Mouse (Mus musculus) gastrocnemius, postnatal 25 days (tissue): ENCODE results near the gene Rapgef4. TPM values are rescaled to one million over a fixed set of nuclear protein-coding genes. Genes with fewer than 3 reads are reported as not detected.

Experiments
- DNase-seq: peaks from one replicate; pipeline ENCODE4 v3.0.0; 2022
- total RNA-seq, 2 experiments: library from RNA; stranded (reverse); gene quantifications; 1 replicate in 1 of 2; 2 replicates in 1 of 2; pipeline ENCODE4 v1.2.3; 2021

Rapgef4 gene
- total RNA-seq, 2 experiments from 2014 or later, result 1.8 to 2.3 TPM

- no peak for DNase-seq
Observed at GRCm38 (mm10) chr2:72181443-72181842, 200.4 kb downstream of the Rapgef4 start.

- DNase-seq, result no peak
Observed at GRCm38 (mm10) chr2:72183751-72184150, 202.7 kb downstream of the Rapgef4 start.

DNA sequence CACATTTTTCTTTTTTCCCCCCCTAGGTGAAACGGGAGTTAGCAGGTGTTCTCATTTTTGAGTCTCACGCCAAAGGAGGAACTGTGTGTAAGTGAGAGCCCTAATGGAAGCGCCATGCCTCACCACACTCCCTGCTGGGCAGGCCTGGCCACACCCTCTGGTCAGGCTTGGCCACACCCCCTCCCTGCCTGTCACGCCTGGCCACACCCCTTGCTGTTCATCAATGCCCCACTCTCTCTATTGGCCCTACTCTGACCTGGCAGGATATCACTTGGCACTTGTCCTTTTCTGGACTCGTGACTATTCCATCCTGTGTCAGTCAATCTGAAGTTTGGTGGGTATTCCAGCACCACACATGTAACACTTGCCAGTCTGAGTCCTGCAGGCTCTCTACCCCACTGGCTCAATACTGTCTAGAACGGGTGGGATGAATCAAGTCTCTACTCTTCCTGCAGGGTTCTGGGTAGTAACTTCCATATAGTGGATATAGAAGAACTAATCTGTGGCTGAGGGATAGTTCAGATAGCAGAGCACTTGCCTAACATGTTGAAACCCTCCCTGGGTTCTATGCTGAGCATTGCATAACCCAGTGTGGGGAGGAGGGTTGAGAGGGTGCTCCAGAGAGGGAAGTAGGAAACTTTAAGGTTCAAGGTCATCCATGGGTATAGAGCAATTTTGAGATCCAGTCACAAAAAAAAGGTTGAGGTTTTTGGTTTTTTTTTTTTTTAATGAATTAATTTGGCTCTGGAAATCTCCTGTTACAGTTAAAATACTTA lies 215.3 kb downstream of the Rapgef4 start:
- DNase-seq, result no peak

DNA sequence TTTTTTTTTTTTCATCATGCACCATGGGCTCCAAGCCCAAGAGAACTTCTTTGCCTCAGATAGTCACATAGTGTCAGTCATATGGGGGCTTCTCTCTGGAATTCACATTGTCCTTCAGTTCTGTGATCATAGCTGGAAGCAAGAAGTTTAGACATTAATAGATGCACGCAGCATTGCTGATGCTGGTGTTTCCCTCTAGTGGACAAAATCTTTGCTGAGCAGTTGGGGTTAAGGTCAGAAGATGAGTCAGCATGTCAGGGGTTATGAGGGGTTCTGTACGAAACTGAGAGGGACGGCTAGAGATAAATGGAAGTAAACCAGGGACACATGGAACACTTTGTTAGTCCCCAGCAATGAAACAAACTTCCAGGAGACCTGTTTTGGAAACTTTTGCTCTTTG lies 216.0 kb downstream of the Rapgef4 start:
- DNase-seq, result no peak

DNA sequence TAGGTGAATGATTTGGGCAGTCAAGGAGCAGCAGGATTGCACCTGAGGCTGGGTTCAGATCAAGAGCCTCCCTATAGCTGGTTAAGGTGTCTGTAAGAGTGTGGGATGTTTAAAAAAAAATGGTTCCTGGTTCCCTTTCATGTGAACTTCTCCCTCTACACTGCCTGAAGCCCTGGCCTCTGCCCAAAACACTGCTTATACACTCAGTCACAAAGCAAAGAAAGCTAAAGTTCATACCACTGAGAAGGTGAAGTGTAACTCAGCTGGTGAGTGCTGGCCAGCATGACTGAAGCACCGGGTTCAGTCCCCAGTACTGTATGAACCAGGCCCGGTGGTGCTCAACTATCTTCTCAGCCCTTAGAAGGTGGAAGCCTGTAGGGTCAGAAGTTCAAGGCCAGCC lies 218.4 kb downstream of the Rapgef4 start:
- no peak for DNase-seq

DNA sequence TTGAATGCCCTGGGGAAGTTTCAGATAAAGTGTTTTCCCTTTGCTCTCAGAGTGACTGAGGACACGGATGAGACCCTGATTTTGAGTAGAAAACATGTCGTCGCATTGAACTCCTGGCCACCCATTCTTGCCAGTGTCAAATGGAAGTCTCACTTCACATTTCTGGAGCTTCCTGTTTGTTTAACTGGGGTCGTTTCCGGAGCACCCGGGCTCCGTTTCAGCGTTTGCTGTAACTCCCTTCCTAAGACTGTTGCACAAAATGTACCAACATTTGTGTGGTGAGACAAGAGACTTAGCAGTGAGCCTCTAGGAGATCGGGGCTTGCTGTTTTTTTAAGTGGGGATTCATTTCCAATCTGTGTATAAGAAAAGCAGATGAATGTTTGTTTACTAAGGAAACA lies 220.5 kb downstream of the Rapgef4 start:
- no peak for DNase-seq

DNA sequence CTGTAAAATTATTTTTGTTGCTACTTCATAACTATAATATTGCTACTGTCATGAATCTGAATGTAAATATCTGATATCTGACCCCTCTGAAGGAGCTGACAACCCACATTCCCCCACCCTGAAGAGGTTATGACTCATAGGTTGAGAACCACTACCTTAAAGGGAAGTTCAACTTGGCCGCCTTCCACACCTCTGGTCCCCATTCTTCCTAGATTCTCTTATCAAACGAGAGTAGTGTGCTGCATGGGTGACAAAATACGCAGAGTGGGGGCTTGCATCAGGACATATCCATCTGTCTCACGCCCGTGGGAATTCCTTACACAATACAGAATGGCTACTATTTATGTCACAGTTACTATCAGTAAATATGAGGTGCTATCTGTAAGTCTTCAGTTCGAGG lies 221.2 kb downstream of the Rapgef4 start:
- no peak for DNase-seq

- DNase-seq, result peak; percentile 67
Observed at GRCm38 (mm10) chr2:72203609-72204008, 222.6 kb downstream of the Rapgef4 start.

DNA sequence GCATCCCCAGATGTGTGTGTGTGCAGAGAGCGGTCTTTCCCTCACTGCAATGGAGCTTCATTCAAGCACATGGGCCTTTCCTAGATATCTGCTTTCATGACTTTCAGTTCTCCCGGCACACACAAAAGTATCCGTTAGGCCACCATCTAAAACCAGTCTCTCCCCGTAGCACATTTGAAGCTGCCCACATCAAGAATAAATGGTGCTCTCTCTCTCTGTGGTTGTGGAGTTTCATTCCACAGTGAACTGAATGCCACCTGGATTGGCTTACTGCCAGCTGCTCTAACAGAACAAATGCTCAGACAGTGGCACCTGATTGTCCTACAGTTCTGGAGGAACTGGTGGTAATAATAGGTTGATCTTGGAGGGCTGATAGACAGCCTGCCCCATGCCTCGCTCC lies 224.8 kb downstream of the Rapgef4 start:
- DNase-seq, result no peak

GRCm38 (mm10) chr2:72206530-72207248 lies 225.6 kb downstream of the Rapgef4 start:
- DNase-seq, result no peak

- no peak for DNase-seq
Observed at GRCm38 (mm10) chr2:72217336-72217735, 236.3 kb downstream of the Rapgef4 start.

DNA sequence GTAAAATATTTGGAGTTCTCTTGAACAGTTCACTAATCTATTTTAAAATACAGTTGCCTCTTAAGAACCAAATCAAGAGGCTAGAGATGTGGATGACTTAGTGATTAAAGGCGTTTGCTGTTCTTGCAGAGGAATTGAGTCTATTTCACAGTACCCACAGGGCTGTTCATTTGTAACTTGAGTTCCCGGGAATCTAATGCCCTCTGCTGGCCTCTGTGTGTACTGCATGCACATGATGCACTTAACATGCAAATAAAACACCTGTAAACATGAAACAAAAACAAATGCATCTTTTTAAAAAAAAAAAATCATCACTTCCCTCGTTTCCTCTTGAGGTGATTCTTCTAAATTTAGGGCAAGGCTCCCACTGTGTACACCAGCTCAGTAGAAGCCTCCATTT lies 238.9 kb downstream of the Rapgef4 start:
- no peak for DNase-seq

DNA sequence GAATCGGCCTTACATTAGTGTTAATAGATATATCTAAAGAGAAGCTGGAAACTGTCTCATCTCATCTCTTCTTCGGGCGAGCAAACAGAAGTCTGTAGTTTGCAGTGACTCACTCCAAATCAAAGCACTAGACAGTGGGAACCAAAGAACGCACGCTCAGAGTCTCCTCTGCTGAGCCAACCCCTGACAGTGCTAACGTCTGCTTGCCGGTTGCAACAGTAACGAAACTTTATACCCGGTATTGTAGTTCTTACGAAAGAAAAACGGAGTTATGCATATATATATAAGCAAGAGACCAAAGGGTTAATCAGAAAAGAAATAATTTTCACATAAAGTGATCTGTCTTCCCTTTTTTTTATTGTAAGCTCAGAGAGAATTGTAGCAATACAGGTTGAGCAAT lies 240.2 kb downstream of the Rapgef4 start:
- DNase-seq, result no peak

DNA sequence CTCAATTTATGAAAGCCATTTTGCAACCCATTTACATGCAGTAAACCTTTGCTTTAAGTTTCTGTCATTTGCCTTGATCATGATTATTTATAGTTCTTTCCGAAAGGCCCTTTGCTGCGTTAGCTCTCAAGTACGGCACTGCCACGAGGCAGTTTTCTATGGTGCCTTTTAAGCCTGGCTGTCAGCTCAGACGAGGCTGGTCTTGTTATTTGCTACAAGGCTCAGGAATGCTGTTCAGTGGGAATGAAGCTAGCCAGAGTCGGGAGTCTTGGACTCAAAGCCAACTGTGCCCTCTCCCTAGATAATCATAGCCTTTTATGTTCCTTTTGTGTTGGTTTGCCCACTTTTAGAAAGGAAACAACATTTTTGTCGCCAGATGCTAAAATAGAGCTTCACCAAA lies 240.7 kb downstream of the Rapgef4 start:
- DNase-seq, result no peak

DNA sequence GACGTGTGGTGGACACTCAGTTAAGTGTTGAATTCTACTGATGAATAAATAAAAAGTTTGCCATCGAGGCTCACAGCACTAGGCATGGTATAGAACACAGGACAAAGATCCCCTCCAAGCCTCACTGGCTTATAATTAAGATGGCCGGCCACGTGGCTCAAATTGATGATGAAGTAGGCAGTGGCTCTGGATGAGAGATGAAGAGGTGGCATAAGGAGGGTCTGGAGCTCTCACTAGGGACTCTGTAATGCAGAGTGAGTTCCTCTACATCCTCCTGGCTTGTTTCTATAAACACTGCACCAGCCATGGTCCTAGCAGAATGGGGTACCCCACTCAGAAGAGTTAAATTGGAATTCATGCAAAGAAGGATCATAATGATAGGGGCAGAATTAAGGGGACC lies 241.2 kb downstream of the Rapgef4 start:
- DNase-seq, result no peak

- DNase-seq, result no peak
Observed at GRCm38 (mm10) chr2:72222736-72223455, 241.9 kb downstream of the Rapgef4 start.

GRCm38 (mm10) chr2:72223479-72223878 lies 242.4 kb downstream of the Rapgef4 start:
- DNase-seq, result no peak

DNA sequence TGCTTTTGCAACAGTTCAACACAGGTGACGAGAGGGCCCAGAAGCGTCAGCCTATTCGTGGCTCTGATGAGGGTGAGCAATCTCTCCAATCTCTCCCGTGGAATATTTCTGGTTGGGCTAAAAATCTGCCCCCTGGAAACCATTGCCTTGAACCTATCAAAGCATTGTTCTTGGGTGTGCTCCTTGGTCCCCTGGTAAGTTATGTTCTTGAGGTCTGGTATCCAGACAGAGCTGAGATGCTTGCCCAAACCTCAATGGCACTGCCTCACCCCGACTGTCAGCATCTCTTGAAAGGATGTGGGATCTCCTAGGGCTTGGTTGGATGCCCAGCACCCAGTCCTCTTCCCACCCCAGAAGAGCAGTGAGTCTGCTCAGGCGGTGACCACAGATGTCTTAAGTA lies 245.0 kb downstream of the Rapgef4 start:
- no peak for DNase-seq

DNA sequence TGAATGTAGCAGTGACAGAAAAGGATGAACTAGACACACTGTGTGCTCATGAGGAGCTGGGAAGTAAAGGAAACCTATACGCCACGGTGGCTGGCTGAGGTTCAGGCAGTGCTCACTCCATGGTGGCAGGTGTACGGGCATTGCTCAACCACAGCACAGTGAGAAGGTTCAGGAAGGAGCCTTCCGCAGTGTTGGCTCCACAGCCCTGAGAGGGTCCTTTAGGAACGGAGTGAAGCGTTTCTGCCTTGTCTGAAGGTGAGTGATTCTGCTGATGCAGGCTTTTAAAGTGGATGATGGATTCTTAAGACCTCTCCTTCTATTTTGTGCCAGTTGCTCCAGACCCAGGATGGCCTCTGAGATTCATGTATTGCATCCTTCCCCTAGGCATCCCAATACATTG lies 246.4 kb downstream of the Rapgef4 start:
- DNase-seq, result no peak

GRCm38 (mm10) chr2:72228881-72229280 lies 247.8 kb downstream of the Rapgef4 start:
- no peak for DNase-seq

- DNase-seq, result no peak
Observed at GRCm38 (mm10) chr2:72230545-72230944, 249.5 kb downstream of the Rapgef4 start.

- DNase-seq, result no peak
Observed at GRCm38 (mm10) chr2:72234085-72234484, 253.0 kb downstream of the Rapgef4 start.

DNA sequence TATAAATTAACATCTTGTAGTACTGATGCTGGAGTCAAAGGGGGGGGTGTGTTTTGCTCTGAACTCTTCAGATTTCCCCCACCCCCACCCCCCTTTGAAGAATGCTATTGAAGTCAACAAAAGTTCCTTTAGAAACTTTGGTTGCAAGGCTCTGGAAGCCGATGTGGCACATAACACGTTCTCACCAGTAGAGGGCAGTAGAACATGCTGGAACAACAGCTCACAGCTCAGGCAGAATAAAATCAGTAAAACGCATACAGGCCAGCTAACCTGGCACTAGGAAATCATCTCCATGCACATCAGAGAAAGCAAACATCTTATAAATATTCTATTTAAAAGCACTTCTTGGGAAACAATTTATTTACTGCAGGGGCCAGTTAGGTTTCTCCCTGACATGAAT lies 253.9 kb downstream of the Rapgef4 start:
- peak; percentile 55 for DNase-seq
